Mouse (Mus musculus) MEL (cell line): Measurements from ENCODE around the gene Serpinb8.

Experiments
- E2F4 ChIP-seq: IDR thresholded peaks from 2 replicates; pipeline ENCODE4 v1.6.1; 2011; ENCODE audit warnings: low read depth, low read length, improper control_type of control experiment, borderline replicate concordance
- POLR2A ChIP-seq, 2 experiments: IDR thresholded peaks; 2 replicates each; pipeline ENCODE4 v1.6.1; 2011 to 2012; ENCODE audit warnings: low read length in 2 of 2, mild to moderate bottlenecking in 2 of 2, control low read depth in 1 of 2, improper control_type of control experiment in 1 of 2, low read depth in 1 of 2, moderate library complexity in 1 of 2; ENCODE audit not compliant: control insufficient read depth in 1 of 2, insufficient read depth in 1 of 2, poor library complexity in 1 of 2

DNA sequence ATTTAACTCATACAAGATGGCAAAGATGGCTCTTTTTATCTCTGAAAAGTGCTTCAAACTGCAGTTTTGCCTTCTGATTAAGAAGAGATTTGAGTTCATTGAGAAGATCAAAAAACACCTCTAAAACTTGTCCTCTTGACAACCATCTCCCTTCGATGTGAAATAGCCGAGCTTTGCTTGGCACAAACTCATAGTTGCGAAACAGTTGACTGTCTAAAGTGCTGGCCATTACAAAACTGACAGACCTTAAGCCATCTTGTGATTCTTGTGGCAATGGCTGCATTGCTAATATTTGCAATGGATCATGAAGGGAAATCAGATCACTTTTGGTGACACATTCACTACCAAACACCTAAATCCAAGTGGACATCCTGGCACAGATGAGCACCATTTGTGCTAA lies 30.3 kb upstream of the Serpinb8 start:
- TF ChIP-seq E2F4 (no peak), POLR2A (IDR thresholded peaks at IDR 0.05; ENCODE audit: control insufficient read depth in 1 of 2, insufficient read depth in 1 of 2, low read depth in 1 of 2, low read length in 2 of 2, poor library complexity in 1 of 2) (no peak)
